Mouse (Mus musculus): Measurements from ENCODE around the gene Urah. TPM values are rescaled to one million over a fixed set of nuclear protein-coding genes. Genes with fewer than 3 reads are reported as not detected.

The Urah gene
- polyA plus RNA-seq, 1 experiment from 2014 or later: 26.7 TPM

DNA sequence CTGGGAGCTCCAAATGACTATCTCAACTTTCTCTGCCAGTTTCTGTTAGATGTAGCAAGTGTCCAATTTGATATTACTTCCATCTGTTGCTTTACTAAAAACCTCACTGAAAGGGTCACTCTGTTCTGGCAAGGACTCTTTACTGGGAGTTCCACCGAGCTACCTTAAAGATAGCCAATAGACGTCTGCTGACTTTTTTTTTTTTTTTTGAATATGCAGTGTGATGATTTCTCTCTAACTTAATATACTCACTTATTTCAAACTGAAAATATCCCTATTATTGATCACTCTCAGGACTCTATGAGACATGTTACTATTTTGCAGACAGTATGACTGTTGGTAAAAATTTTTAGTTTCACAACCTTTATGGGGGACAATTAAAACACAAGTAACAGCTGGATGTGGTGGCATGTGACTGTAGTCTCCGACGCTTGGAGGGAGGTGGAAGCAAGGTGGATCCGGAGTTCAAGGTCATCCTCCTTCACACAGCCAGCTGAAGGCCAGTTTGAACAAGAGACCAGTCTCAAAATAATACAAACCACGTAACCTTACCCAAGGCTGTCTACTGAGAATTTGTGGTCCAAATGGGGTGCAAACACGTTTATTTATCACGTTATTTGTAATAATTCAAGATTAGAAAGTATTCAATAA is 46.2 kb downstream of the Urah start:
- H3K9me3 ChIP-seq (replicated peaks; ENCODE audit: control insufficient read depth, low read length): no peaks in the 10 kb centered on the region
- peak overlapping the region; percentile 86 for H3K4me3 ChIP-seq (replicated peaks; ENCODE audit: low read length)
- 11% methylated on average over 8 of the region's 8 CpGs for WGBS
- H3K4me1 ChIP-seq (ENCODE audit: control insufficient read depth, insufficient read depth, low read length): peaks cover 9% of the 10 kb centered on the region; the same call in 1 of the 2 replicates
- H3K27me3 ChIP-seq (ENCODE audit: control insufficient read depth, insufficient read depth, low read length): no peaks in the 10 kb centered on the region
- H3K36me3 ChIP-seq (ENCODE audit: control insufficient read depth, insufficient read depth, low read length): 0 out of 2 replicates have a peak, but pooled peaks cover 1% of the 10 kb centered on the region
- H3K27ac ChIP-seq (ENCODE audit: low read length): no peak overlapping the region
- H3K4me2 ChIP-seq (ENCODE audit: low read depth, low read length): peak overlapping the region; percentile 80
- ATAC-seq (ENCODE audit: insufficient read depth, low FRiP score): no peak
- H3K9ac ChIP-seq (ENCODE audit: low read length): peak overlapping the region; percentile 86

DNA sequence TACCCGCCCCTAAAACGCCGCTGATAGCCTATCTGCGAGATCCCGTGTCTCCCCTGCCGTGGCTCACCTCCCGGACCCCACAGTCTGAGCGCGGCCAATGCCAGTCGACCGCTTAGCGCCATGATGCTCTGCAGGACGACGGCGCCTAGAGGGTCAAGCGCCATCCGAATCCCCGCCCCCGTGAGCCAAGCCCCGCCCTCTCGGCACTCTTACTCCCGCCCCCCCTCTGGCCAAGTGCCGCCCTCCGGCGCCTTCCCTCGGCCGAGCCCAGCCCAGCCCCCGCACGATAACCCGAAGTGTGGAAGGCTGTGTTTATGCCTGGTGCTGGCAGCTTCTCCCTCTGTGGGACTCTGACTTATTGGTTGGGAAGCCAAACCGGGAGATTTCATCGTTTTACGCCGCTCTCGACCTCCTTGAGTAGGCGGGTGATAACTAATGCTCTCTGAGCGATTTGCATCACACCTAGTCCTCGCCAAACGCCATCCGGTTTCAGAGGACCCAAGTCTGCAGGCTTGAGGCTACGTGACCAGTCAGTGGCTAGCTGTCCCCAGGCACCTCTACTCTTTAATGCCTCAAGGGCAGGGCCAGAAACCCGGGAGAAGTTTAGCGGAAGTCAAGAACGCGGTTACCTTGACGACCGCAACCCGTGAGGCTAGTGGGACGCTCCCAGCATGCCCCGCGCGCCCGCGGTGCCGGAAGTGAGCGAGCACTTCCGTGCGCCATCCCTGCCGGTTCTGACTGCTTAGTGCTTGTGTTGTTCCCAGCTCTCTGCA is 47.1 kb downstream of the Urah start, which contains the start of the genes Psmd13 and Sirt3:
TSS of gene Psmd13 (plus strand) at position 273 of the 773 bp plus-strand sequence.
TSS of gene Sirt3 (minus strand) at position 614 of the 773 bp plus-strand sequence.
- Histone ChIP-seq H3K36me3 (ENCODE audit: control insufficient read depth, insufficient read depth, low read length) (peaks cover 9% of the 10 kb centered on the region; the same call in 1 of the 2 replicates), H3K4me2 (ENCODE audit: low read depth, low read length) (peak within 1 kb of the TSS; percentile 80), H3K27ac (ENCODE audit: low read length) (peak within 1 kb of the TSS; percentile 96), H3K4me1 (ENCODE audit: control insufficient read depth, insufficient read depth, low read length) (peaks cover 9% of the 10 kb centered on the region; the same call in 1 of the 2 replicates), H3K4me3 (replicated peaks; ENCODE audit: low read length) (peak within 1 kb of the TSS; percentile 86), H3K27me3 (ENCODE audit: control insufficient read depth, insufficient read depth, low read length) (no peaks in the 10 kb centered on the region), H3K9ac (ENCODE audit: low read length) (peak within 1 kb of the TSS; percentile 92), H3K9me3 (replicated peaks; ENCODE audit: control insufficient read depth, low read length) (no peaks in the 10 kb centered on the region)
- ATAC-seq (ENCODE audit: insufficient read depth, low FRiP score): peak; percentile 97
- WGBS: under 1% methylated on average over 59 of the region's 59 CpGs

DNA sequence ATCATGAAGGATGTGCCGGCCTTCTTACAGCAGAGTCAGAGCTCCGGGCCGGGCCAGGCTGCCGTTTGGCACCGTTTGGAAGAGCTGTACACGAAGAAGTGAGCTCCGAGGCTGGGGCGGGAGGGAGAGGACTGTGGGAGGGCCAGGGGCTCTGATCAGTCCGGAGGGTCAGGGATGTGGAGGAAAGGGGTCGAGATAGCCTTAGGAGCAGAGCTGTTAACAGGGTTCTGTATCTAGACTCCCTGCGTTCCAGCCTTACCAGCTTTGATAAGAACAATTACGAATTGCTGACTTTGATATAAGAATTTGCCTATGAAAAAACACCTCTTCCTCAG is 47.6 kb downstream of the Urah start:
- Histone ChIP-seq H3K27ac (ENCODE audit: low read length) (0 out of 2 replicates have a peak overlapping the region, but pooled peaks have one; percentile 62), H3K4me1 (ENCODE audit: control insufficient read depth, insufficient read depth, low read length) (peaks cover 9% of the 10 kb centered on the region; the same call in 1 of the 2 replicates), H3K27me3 (ENCODE audit: control insufficient read depth, insufficient read depth, low read length) (no peaks in the 10 kb centered on the region), H3K36me3 (ENCODE audit: control insufficient read depth, insufficient read depth, low read length) (peaks cover 14% of the 10 kb centered on the region; the same call in 1 of the 2 replicates), H3K4me2 (ENCODE audit: low read depth, low read length) (peak overlapping the region; percentile 63), H3K9me3 (replicated peaks; ENCODE audit: control insufficient read depth, low read length) (no peaks in the 10 kb centered on the region), H3K4me3 (replicated peaks; ENCODE audit: low read length) (peak overlapping the region; percentile 86), H3K9ac (ENCODE audit: low read length) (peak overlapping the region; percentile 92)
- ATAC-seq (ENCODE audit: insufficient read depth, low FRiP score): peak; percentile 4; the same call in 1 of the 2 replicates
- 0% methylated on average over 12 of the region's 12 CpGs for WGBS

Other genes with a start within 250 kb of the Urah start
- 0.01 and 0.02 TPM in 2 replicates for gene Olfr46, start 233.7 kb upstream of the Urah start, polyA plus RNA-seq (2015; fragmentation: Nextera tagmentation; extraction: Ambion mirVana)
- gene Olfr61, start 206.0 kb upstream of the Urah start, polyA plus RNA-seq (2015; fragmentation: Nextera tagmentation; extraction: Ambion mirVana): not detected in 2 replicates
- not detected in 2 replicates for gene Olfr53, start 188.6 kb upstream of the Urah start, polyA plus RNA-seq (2015; fragmentation: Nextera tagmentation; extraction: Ambion mirVana)
- not detected in 2 replicates for gene Olfr539, start 175.1 kb upstream of the Urah start, polyA plus RNA-seq (2015; fragmentation: Nextera tagmentation; extraction: Ambion mirVana)
- not detected in 2 replicates for gene Olfr45, start 153.1 kb upstream of the Urah start, polyA plus RNA-seq (2015; fragmentation: Nextera tagmentation; extraction: Ambion mirVana)
- gene Olfr541, start 137.8 kb upstream of the Urah start, polyA plus RNA-seq (2015; fragmentation: Nextera tagmentation; extraction: Ambion mirVana): not detected in 2 replicates
- not detected in 2 replicates for gene Cyp2e1, start 71.3 kb upstream of the Urah start, polyA plus RNA-seq (2015; fragmentation: Nextera tagmentation; extraction: Ambion mirVana)
- gene Syce1, start 47.2 kb upstream of the Urah start, polyA plus RNA-seq (2015; fragmentation: Nextera tagmentation; extraction: Ambion mirVana): 0.35 TPM in 1 of 2 replicates, not detected in the other
- gene Zfp941, start 12.8 kb upstream of the Urah start, polyA plus RNA-seq (2015; fragmentation: Nextera tagmentation; extraction: Ambion mirVana): 1.3 and 1.9 TPM in 2 replicates
- not detected in 2 replicates for gene Scgb1c1, start 10.5 kb downstream of the Urah start, polyA plus RNA-seq (2015; fragmentation: Nextera tagmentation; extraction: Ambion mirVana)
- 0.08 TPM in 1 of 2 replicates, not detected in the other for gene Odf3, start 12.8 kb downstream of the Urah start, polyA plus RNA-seq (2015; fragmentation: Nextera tagmentation; extraction: Ambion mirVana)
- not detected in 2 replicates for gene Gm45785, start 21.3 kb downstream of the Urah start, polyA plus RNA-seq (2015; fragmentation: Nextera tagmentation; extraction: Ambion mirVana)
- 62.5 and 77.8 TPM in 2 replicates for gene Ric8a, start 21.9 kb downstream of the Urah start, polyA plus RNA-seq (2015; fragmentation: Nextera tagmentation; extraction: Ambion mirVana)
- gene Bet1l, start 22.6 kb downstream of the Urah start, polyA plus RNA-seq (2015; fragmentation: Nextera tagmentation; extraction: Ambion mirVana): 43.5 and 46.6 TPM in 2 replicates
- gene Psmd13, start 47.0 kb downstream of the Urah start, polyA plus RNA-seq (2015; fragmentation: Nextera tagmentation; extraction: Ambion mirVana): 189 and 193 TPM in 2 replicates
- 24.0 and 27.4 TPM in 2 replicates for gene Sirt3, start 47.3 kb downstream of the Urah start, polyA plus RNA-seq (2015; fragmentation: Nextera tagmentation; extraction: Ambion mirVana)
- gene Cox8b, start 65.4 kb downstream of the Urah start, polyA plus RNA-seq (2015; fragmentation: Nextera tagmentation; extraction: Ambion mirVana): 1.3 and 19.4 TPM in 2 replicates
- gene Nlrp6, start 85.9 kb downstream of the Urah start, polyA plus RNA-seq (2015; fragmentation: Nextera tagmentation; extraction: Ambion mirVana): 9.9 and 10.0 TPM in 2 replicates
- 25.6 and 27.3 TPM in 2 replicates for gene Pgghg, start 106.4 kb downstream of the Urah start, polyA plus RNA-seq (2015; fragmentation: Nextera tagmentation; extraction: Ambion mirVana)
- 3.8 and 4.4 TPM in 2 replicates for gene Ifitm5, start 115.3 kb downstream of the Urah start, polyA plus RNA-seq (2015; fragmentation: Nextera tagmentation; extraction: Ambion mirVana)
- gene Gm45717, start 120.9 kb downstream of the Urah start, polyA plus RNA-seq (2015; fragmentation: Nextera tagmentation; extraction: Ambion mirVana): not detected in 2 replicates
- 1,006 and 1,276 TPM in 2 replicates for gene Ifitm2, start 121.0 kb downstream of the Urah start, polyA plus RNA-seq (2015; fragmentation: Nextera tagmentation; extraction: Ambion mirVana)
- gene Ifitm1, start 132.2 kb downstream of the Urah start, polyA plus RNA-seq (2015; fragmentation: Nextera tagmentation; extraction: Ambion mirVana): 156 and 185 TPM in 2 replicates
- 322 and 395 TPM in 2 replicates for gene Ifitm3, start 175.8 kb downstream of the Urah start, polyA plus RNA-seq (2015; fragmentation: Nextera tagmentation; extraction: Ambion mirVana)
- 5.5 and 7.5 TPM in 2 replicates for gene Ifitm6, start 182.9 kb downstream of the Urah start, polyA plus RNA-seq (2015; fragmentation: Nextera tagmentation; extraction: Ambion mirVana)
- gene Gm17387, start 194.1 kb downstream of the Urah start, polyA plus RNA-seq (2015; fragmentation: Nextera tagmentation; extraction: Ambion mirVana): not detected in 2 replicates
- gene B4galnt4, start 226.1 kb downstream of the Urah start, polyA plus RNA-seq (2015; fragmentation: Nextera tagmentation; extraction: Ambion mirVana): 4.9 and 5.1 TPM in 2 replicates
- gene Pkp3, start 243.2 kb downstream of the Urah start, polyA plus RNA-seq (2015; fragmentation: Nextera tagmentation; extraction: Ambion mirVana): 74.2 and 103 TPM in 2 replicates